Mouse (Mus musculus): ENCODE results near the gene Cbfa2t3.

- TF ChIP-seq POLR2A (IDR thresholded peaks at IDR 0.05; ENCODE audit: extremely low read depth, insufficient read depth, low read length) (no peak), CTCF (IDR thresholded peaks at IDR 0.05; ENCODE audit: low read depth, low read length) (no peak)
Measured at GRCm38 (mm10) chr8:122736623-122737022, 37.7 kb upstream of the Cbfa2t3 start.

All from liver, adult 2 months (tissue).